Mouse (Mus musculus) liver, embryonic 15.5 days (tissue): ENCODE measurements around the gene Ly6c2. TPM values are rescaled to one million over a fixed set of nuclear protein-coding genes. Genes with fewer than 3 reads are reported as not detected.
"Not testable (repeated sequence)": the region's sequence is repeated elsewhere in the genome, so short reads cannot be mapped to it uniquely, and the experiment has no call there.

Source experiments
- ATAC-seq: fragments of 200-750 bp; cut with Nextera tagmentation; 2 replicates; pipeline ENCODE4 v1.8.0; 2017; ENCODE audit warnings: moderate number of reproducible peaks, mild to moderate bottlenecking, moderate library complexity; ENCODE audit not compliant: insufficient read depth
- H3K27ac ChIP-seq: fragments of 300-500 bp; sonication (generic); replicated peaks from 2 replicates; pipeline ENCODE4 v1.5.1; 2015; ENCODE audit warnings: mild to moderate bottlenecking, inconsistent platforms
- H3K27me3 ChIP-seq: fragments of 300-500 bp; sonication (generic); 2 replicates; pipeline ENCODE4 v1.6.1; 2015; ENCODE audit warnings: mild to moderate bottlenecking, inconsistent platforms
- H3K36me3 ChIP-seq: fragments of 300-500 bp; sonication (generic); replicated peaks from 2 replicates; pipeline ENCODE4 v1.6.1; 2015; ENCODE audit warnings: moderate library complexity, mild to moderate bottlenecking, inconsistent platforms
- H3K4me1 ChIP-seq: fragments of 300-500 bp; sonication (generic); replicated peaks from 2 replicates; pipeline ENCODE4 v1.6.1; 2015; ENCODE audit warnings: inconsistent platforms
- H3K4me2 ChIP-seq: fragments of 300-500 bp; sonication (generic); 2 replicates; pipeline ENCODE4 v1.6.1; 2015; ENCODE audit warnings: moderate library complexity, mild to moderate bottlenecking, inconsistent platforms
- H3K4me3 ChIP-seq: fragments of 300-500 bp; sonication (generic); replicated peaks from 2 replicates; pipeline ENCODE4 v1.5.1; 2015; ENCODE audit warnings: mild to moderate bottlenecking, inconsistent platforms
- H3K9ac ChIP-seq: fragments of 300-500 bp; sonication (generic); 2 replicates; pipeline ENCODE4 v1.6.1; 2015; ENCODE audit warnings: moderate library complexity, mild to moderate bottlenecking, inconsistent platforms
- H3K9me3 ChIP-seq: fragments of 300-500 bp; sonication (generic); replicated peaks from 2 replicates; pipeline ENCODE4 v1.6.1; 2016; ENCODE audit warnings: inconsistent platforms
- WGBS: fragments of 180-500 bp; shearing (Covaris S2); methylation state at CpG from one replicate; pipeline ENCODE4 v1.1.7; 2015; ENCODE audit warnings: mixed read lengths; ENCODE audit not compliant: insufficient replicate concordance; 5-methylcytosine and 5-hydroxymethylcytosine counted together
- polyA plus RNA-seq: library from polyadenylated mRNA; unstranded; fragments of >200 nt; fragmentation: Nextera tagmentation; extraction: Ambion mirVana; gene quantifications from 2 replicates; pipeline ENCODE4 v1.2.1, GENCODE M21; 2015

Ly6c2 gene
- polyA plus RNA-seq, 1 experiment from 2014 or later: 60.2 TPM

GRCm38 (mm10) chr15:75117481-75117880 lies 5.7 kb upstream of the Ly6c2 start:
- ATAC-seq, H3K4me2 ChIP-seq, H3K9ac ChIP-seq, H3K4me1 ChIP-seq, H3K27ac ChIP-seq, H3K36me3 ChIP-seq, H3K4me3 ChIP-seq, H3K9me3 ChIP-seq, H3K27me3 ChIP-seq: not testable (repeated sequence)
- WGBS: 74% methylated on average over 5 of the region's 5 CpGs

GRCm38 (mm10) chr15:75116525-75116924 lies 4.8 kb upstream of the Ly6c2 start:
- H3K27me3 ChIP-seq: no peaks in the 10 kb centered on the region
- no peak overlapping the region for H3K9ac ChIP-seq
- H3K9me3 ChIP-seq: no peaks in the 10 kb centered on the region
- WGBS: 23% methylated on average over 2 of the region's 2 CpGs
- no peak overlapping the region for H3K27ac ChIP-seq
- no peak for ATAC-seq
- no peak overlapping the region for H3K4me2 ChIP-seq
- H3K36me3 ChIP-seq: no peaks in the 10 kb centered on the region
- H3K4me1 ChIP-seq: no peaks in the 10 kb centered on the region
- no peak overlapping the region for H3K4me3 ChIP-seq

GRCm38 (mm10) chr15:75110424-75110823 lies 1.3 kb downstream of the Ly6c2 start:
- ATAC-seq: not testable (repeated sequence)
- 42% methylated on average over 2 of the region's 5 CpGs for WGBS

GRCm38 (mm10) chr15:75099261-75099660 lies 12.5 kb downstream of the Ly6c2 start:
- Histone ChIP-seq H3K4me1 (no peaks in the 10 kb centered on the region), H3K27me3 (no peaks in the 10 kb centered on the region), H3K27ac (no peak overlapping the region), H3K36me3 (no peaks in the 10 kb centered on the region), H3K9me3 (no peaks in the 10 kb centered on the region), H3K9ac (no peak overlapping the region), H3K4me2 (no peak overlapping the region), H3K4me3 (no peak overlapping the region)
- WGBS: 59% methylated on average over 10 of the region's 10 CpGs
- ATAC-seq: no peak

More at GRCm38 (mm10) chr15:75110424-75110823, 1.3 kb downstream of the Ly6c2 start:
- H3K4me1 ChIP-seq, H3K4me2 ChIP-seq, H3K4me3 ChIP-seq, H3K9me3 ChIP-seq, H3K27ac ChIP-seq, H3K9ac ChIP-seq, H3K36me3 ChIP-seq, H3K27me3 ChIP-seq: not testable (repeated sequence)

GRCm38 (mm10) chr15:75088041-75088440 lies 23.7 kb downstream of the Ly6c2 start:
- not testable (repeated sequence) for H3K4me1 ChIP-seq, H3K27ac ChIP-seq, ATAC-seq, H3K9me3 ChIP-seq, H3K36me3 ChIP-seq, H3K9ac ChIP-seq, H3K4me2 ChIP-seq, H3K4me3 ChIP-seq, H3K27me3 ChIP-seq
- 1% methylated on average over 2 of the region's 2 CpGs for WGBS

- Histone ChIP-seq H3K9ac (no peak overlapping the region), H3K4me3 (no peak overlapping the region), H3K4me2 (no peak overlapping the region), H3K36me3 (no peaks in the 10 kb centered on the region), H3K27ac (no peak overlapping the region), H3K27me3 (no peaks in the 10 kb centered on the region), H3K9me3 (no peaks in the 10 kb centered on the region), H3K4me1 (no peaks in the 10 kb centered on the region)
- 46% methylated on average over 4 of the region's 4 CpGs for WGBS
- ATAC-seq: no peak
These were observed 41.8 kb downstream of the Ly6c2 start for GRCm38 (mm10) chr15:75069965-75070364.

GRCm38 (mm10) chr15:75062030-75062574 lies 49.7 kb downstream of the Ly6c2 start:
- H3K27ac ChIP-seq, H3K36me3 ChIP-seq, H3K9ac ChIP-seq, H3K4me1 ChIP-seq, H3K4me2 ChIP-seq, H3K4me3 ChIP-seq, ATAC-seq, H3K27me3 ChIP-seq, H3K9me3 ChIP-seq: not testable (repeated sequence)
- 16% methylated on average over 6 of the region's 6 CpGs for WGBS

GRCm38 (mm10) chr15:75060505-75060904 lies 51.3 kb downstream of the Ly6c2 start:
- no peaks in the 10 kb centered on the region for H3K36me3 ChIP-seq
- no peaks in the 10 kb centered on the region for H3K9me3 ChIP-seq
- no peak for ATAC-seq
- H3K4me3 ChIP-seq: no peak overlapping the region
- H3K4me2 ChIP-seq: no peak overlapping the region
- no peak overlapping the region for H3K27ac ChIP-seq
- no peaks in the 10 kb centered on the region for H3K4me1 ChIP-seq
- no peak overlapping the region for H3K9ac ChIP-seq
- H3K27me3 ChIP-seq: no peaks in the 10 kb centered on the region

Other genes starting within 250 kb of the Ly6c2 start
- 0.05 TPM in 1 of 2 replicates, not detected in the other for gene 2010109I03Rik, start 214.9 kb downstream of the Ly6c2 start, polyA plus RNA-seq
- not detected in 2 replicates for gene Ly6i, start 128.5 kb downstream of the Ly6c2 start, polyA plus RNA-seq
- 3.4 and 3.7 TPM in 2 replicates for gene Ly6a, start 113.9 kb downstream of the Ly6c2 start, polyA plus RNA-seq
- gene Ly6c1, start 63.1 kb downstream of the Ly6c2 start, polyA plus RNA-seq: 0.45 and 0.51 TPM in 2 replicates
- 2.2 and 3.6 TPM in 2 replicates for gene Ly6g, start 43.3 kb upstream of the Ly6c2 start, polyA plus RNA-seq
- gene BC025446, start 104.4 kb upstream of the Ly6c2 start, polyA plus RNA-seq: 4.9 and 6.5 TPM in 2 replicates
- not detected in 2 replicates for gene Ly6f, start 156.5 kb upstream of the Ly6c2 start, polyA plus RNA-seq